Mouse (Mus musculus): ENCODE results near the gene Ecm1. TPM values are rescaled to one million over a fixed set of nuclear protein-coding genes. Genes with fewer than 3 reads are reported as not detected.
"Not testable (repeated sequence)": the region's sequence is repeated elsewhere in the genome, so short reads cannot be mapped to it uniquely, and the experiment has no call there.

Ecm1 gene
- polyA plus RNA-seq, 1 experiment = 132 TPM

DNA sequence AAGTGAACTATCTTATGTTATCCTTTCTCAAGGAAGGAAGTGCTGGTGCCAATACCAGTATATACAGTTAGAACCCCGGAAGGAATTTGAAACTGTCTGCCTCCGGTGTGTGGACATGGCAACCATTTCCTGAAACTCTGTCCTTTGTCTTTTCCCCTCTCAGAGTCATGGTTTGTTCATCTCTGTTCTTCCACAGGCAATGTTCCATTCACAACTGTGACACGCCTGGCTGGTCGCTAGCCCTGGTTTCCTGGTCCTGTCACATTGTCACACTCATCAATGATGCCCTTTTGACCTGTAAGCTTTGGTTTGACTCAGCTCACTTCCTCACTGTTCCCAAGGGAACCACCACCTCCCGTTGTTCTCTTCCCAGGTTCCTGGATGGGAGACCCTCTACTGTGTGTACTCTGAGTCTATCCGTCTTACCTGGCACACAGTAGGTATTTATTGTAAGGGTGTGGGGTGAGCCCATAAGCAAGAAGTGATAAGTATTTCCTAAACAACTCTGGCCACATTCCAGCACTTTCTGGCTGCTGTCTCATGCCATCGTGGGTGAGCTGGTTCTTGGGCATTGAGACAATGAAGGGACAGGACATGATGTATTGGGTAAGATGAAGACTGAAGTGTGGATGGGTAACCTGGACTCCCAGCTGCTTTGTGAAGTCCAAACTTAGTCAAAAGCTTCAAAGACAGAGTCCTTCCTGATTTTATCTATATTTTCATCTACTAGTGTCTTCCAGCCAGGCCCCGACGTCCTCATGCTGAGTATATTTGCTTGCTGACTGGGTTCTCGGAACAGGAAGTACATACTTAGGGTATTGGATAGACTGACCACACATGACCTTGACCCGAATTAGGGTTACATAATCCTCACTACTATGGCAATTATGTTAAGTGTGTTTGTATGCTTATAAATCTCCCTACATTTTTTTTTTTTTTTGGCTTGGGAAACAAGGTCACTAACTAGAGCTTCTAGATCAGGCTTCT is 45.3 kb downstream of the Ecm1 start:
- DNase-seq (ENCODE audit: low read depth, low spot score) = no peak
- 28% methylated on average over 11 of the region's 11 CpGs for WGBS

- no peak for DNase-seq (ENCODE audit: low read depth, low spot score)
- WGBS = 66% methylated on average over 6 of the region's 6 CpGs
Measured at GRCm38 (mm10) chr3:95692677-95693076, 46.7 kb downstream of the Ecm1 start.

DNA sequence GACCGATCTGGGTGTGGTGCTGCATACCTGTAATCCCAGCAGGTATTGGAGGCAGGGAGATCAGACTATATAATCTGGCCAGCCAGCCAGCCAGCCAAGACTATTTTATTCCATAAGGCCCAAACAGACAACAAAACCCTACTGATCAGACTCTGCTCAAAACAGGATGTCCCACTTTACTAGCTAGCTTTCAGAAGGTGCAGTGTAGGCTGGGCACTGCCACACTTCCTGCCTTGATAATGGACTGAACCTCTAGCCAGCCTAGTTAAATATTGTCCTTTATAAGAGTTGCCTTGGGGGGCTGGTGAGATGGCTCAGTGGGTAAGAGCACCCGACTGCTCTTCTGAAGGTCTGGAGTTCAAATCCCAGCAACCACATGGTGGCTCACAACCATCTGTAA is 48.8 kb downstream of the Ecm1 start:
- WGBS = 86% methylated on average over 2 of the region's 2 CpGs
- DNase-seq (ENCODE audit: low read depth, low spot score) = not testable (repeated sequence)

DNA sequence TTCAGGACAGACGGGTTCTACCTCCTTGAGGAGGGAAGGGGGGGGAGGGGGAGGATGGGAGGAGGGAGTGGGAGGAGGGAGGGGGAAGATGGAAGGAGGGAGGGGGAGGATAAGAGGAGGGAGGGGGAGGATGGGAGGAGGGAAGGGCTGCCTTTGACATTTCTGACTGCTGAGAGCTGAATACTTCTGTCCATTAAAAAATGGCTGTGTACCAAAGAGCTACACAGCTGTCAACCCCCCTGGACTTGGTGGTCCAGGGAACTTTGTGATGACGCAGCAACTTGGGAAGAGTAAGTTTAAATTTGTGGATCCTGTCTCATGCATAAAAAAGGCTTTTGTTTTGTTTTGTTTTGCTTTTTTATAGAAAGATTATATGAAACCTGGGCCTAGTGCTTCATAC is 49.4 kb downstream of the Ecm1 start:
- WGBS = 60% methylated on average over 2 of the region's 2 CpGs
- no peak for DNase-seq (ENCODE audit: low read depth, low spot score)

- WGBS = 53% methylated on average over 11 of the region's 11 CpGs
- DNase-seq (ENCODE audit: low read depth, low spot score) = no peak
Measured at GRCm38 (mm10) chr3:95689171-95689915, 50.0 kb downstream of the Ecm1 start.

DNA sequence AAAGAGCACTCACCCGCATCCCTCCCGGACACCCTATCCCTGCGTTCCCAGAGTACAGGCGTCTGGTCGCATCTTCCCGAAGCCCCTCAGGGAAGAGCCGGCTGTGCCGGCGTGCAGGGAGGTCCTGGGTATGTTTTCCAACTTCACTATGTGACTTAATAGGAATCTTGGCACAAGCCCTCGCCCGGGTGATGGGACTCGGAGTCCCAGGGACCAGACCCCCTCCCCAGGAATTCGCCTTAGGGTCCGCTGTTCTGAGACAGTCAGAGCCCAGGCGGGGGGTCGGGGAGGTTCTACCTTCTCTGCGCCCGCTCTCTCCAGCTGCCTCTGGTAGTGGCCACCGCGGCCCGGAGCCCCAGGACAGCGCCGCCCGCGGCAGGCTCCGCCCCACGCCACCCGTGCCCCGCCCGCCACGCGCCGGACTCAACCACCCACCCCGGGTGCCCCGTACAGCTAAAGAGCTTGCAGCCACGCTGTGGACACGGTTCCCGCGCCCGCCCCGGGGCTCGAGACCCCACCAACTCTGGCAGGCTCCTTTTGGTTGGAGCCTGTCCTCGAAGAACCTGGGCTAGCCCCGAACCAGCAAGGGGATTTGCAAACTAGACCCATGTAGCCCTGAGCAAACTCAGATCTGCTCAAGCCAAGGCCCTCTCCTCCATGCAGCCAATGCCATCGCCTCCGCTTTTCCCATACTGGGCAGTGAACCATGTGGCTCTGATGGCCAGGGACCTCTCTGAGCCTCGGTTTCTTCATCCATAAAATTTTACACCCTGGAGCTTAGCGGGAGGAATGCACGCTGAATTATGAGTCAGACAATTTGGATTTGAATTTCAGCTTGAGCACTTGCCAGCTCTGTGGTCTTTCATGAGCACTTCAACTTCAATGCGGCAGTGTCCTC is 51.6 kb downstream of the Ecm1 start, which contains the start of gene Adamtsl4:
Adamtsl4 (minus strand) TSS at position 394 of the 898 bp plus-strand sequence.
- 3% methylated on average over 50 of the region's 50 CpGs for WGBS
- DNase-seq (ENCODE audit: low read depth, low spot score) = no peak

DNA sequence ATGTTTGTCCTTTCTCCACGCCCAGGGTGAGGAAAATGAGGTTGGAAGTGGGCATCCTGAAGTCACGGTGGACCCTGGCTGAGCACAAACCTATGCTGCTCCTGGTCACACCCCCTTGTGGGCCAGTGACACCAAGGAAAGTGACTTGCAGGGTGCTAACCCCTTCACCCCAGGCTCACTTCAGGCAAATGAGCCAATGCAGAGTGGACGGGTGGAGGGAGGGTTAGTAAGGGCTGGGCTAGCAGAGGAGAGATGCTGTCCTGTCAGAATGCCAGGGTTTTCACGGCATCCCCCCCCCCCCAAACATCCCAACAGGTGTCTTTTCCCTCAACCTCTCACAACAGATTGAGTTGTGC is 52.2 kb downstream of the Ecm1 start:
- DNase-seq (ENCODE audit: low read depth, low spot score) = no peak
- 18% methylated on average over 4 of the region's 4 CpGs for WGBS

- WGBS = 56% methylated on average over 10 of the region's 10 CpGs
- DNase-seq (ENCODE audit: low read depth, low spot score) = no peak
Measured at GRCm38 (mm10) chr3:95686492-95687167, 52.7 kb downstream of the Ecm1 start.

GRCm38 (mm10) chr3:95685701-95686100 is 53.7 kb downstream of the Ecm1 start:
- 82% methylated on average over 2 of the region's 2 CpGs for WGBS
- no peak for DNase-seq (ENCODE audit: low read depth, low spot score)

DNA sequence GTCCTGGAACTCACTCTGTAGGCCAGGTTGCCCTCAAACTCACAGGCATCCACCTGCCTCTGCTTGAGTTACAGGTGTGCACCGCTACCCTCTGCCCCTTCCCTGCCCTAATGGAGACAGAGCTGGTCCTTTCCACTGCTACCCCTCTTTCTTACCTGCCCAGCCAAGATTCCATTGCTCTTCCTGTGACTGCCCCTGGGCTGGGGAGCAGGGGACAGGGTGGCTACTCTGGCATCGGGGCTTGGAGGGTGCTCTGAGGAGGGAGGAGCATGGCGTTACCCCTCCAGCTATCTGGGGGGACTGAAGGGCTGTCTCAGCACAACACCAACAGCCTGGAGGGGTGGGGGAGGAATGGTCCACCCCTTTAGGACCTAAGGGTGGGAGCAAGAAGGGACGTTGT is 54.1 kb downstream of the Ecm1 start:
- no peak for DNase-seq (ENCODE audit: low read depth, low spot score)
- WGBS = 78% methylated on average over 4 of the region's 4 CpGs

DNA sequence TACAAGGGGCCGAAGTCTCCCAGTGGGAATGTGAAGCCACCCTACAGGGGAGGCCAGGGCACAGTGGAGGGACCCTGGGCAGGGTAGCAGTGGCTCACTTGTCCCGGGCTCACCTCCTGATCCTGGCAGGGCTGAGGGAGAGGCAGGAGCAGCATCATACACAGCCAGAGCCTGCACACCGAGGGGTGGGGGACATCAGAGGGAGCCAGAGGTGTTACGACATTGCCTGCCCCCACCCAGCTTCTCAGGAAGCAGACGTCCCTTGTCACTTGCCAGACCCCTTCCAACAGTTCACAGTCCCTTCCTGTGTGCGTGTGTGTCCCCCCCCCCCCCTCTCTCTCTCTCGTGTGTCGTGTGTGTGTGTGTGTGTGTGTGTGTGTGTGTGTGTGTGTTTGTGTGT is 54.5 kb downstream of the Ecm1 start:
- DNase-seq (ENCODE audit: low read depth, low spot score) = no peak
- 59% methylated on average over 8 of the region's 8 CpGs for WGBS

Other genes starting within 250 kb of the Ecm1 start
- 2.7 and 3.3 TPM in 2 replicates for gene Ctsk, start 240.3 kb downstream of the Ecm1 start, polyA plus RNA-seq (2012; rRNA removed)
- 68.2 and 83.0 TPM in 2 replicates for gene Ctss, start 212.8 kb downstream of the Ecm1 start, polyA plus RNA-seq (2012; rRNA removed)
- not detected in 2 replicates for gene Hormad1, start 179.9 kb downstream of the Ecm1 start, polyA plus RNA-seq (2012; rRNA removed)
- gene Golph3l, start 150.6 kb downstream of the Ecm1 start, polyA plus RNA-seq (2012; rRNA removed) = 18.4 and 19.9 TPM in 2 replicates
- 12.4 and 14.6 TPM in 2 replicates for gene Ensa, start 114.6 kb downstream of the Ecm1 start, polyA plus RNA-seq (2012; rRNA removed)
- 30.9 and 77.4 TPM in 2 replicates for gene Mcl1, start 80.8 kb downstream of the Ecm1 start, polyA plus RNA-seq (2012; rRNA removed)
- gene Adamtsl4, start 51.7 kb downstream of the Ecm1 start, polyA plus RNA-seq (2012; rRNA removed) = 5.7 and 8.4 TPM in 2 replicates
- 30.3 and 36.2 TPM in 2 replicates for gene Tars2, start 20.6 kb upstream of the Ecm1 start, polyA plus RNA-seq (2012; rRNA removed)
- gene Rprd2, start 79.3 kb upstream of the Ecm1 start, polyA plus RNA-seq (2012; rRNA removed) = 8.4 and 13.5 TPM in 2 replicates
- gene Prpf3, start 116.3 kb upstream of the Ecm1 start, polyA plus RNA-seq (2012; rRNA removed) = 16.3 and 22.9 TPM in 2 replicates
- gene Mrps21, start 131.9 kb upstream of the Ecm1 start, polyA plus RNA-seq (2012; rRNA removed) = 98.0 and 112 TPM in 2 replicates
- gene Ciart, start 142.7 kb upstream of the Ecm1 start, polyA plus RNA-seq (2012; rRNA removed) = 1.0 and 1.1 TPM in 2 replicates
- 5.6 and 6.5 TPM in 2 replicates for gene BC028528, start 152.4 kb upstream of the Ecm1 start, polyA plus RNA-seq (2012; rRNA removed)
- gene Aph1a, start 154.4 kb upstream of the Ecm1 start, polyA plus RNA-seq (2012; rRNA removed) = 172 and 175 TPM in 2 replicates
- 2.5 and 3.0 TPM in 2 replicates for gene Car14, start 165.1 kb upstream of the Ecm1 start, polyA plus RNA-seq (2012; rRNA removed)
- 13.8 and 18.8 TPM in 2 replicates for gene Anp32e, start 189.7 kb upstream of the Ecm1 start, polyA plus RNA-seq (2012; rRNA removed)

Data from large intestine, adult 2 months (tissue).